Mouse (Mus musculus) CH12.LX (cell line): ENCODE data around the gene Nphp4.

Source experiments
- CTCF ChIP-seq, 2 experiments: IDR thresholded peaks in 1 of 2; conservative IDR thresholded peaks in 1 of 2; 2 replicates each; pipeline ENCODE4 v1.5.1; 2011 to 2012; ENCODE audit warnings: low read depth in 2 of 2, low read length in 2 of 2, improper control_type of control experiment in 1 of 2, inconsistent platforms in 1 of 2, mild to moderate bottlenecking in 1 of 2, moderate library complexity in 1 of 2
- MAX ChIP-seq: IDR thresholded peaks from 2 replicates; pipeline ENCODE4 v1.6.1; 2011; ENCODE audit warnings: low read length, improper control_type of control experiment

DNA sequence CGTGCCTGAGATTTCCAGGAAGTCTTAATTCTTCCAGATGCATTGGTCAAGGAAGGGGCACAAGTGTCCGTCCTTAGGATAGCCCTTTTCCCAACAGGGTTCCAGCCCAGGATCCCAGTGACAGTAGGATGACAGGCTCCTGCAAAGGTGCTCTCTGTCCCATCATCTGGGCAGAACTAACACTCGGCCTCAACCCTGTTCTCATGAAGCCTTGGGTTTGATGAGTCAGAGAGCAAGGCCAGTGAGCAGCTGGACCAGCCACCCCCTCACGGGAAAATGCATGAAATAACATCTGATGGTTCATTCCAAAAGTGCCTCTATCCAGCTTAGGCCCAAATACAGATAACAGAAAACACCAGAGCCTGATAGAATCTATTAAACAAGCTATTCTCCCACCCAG, 103.5 kb downstream of the Nphp4 start:
- no peak for TF ChIP-seq CTCF (conservative IDR thresholded peaks at IDR 0.05 in 1 of 2, IDR thresholded peaks at IDR 0.05 in 1 of 2; ENCODE audit: low read depth in 2 of 2, low read length in 2 of 2)
- TF ChIP-seq MAX, result no peak
